Mouse (Mus musculus) G1E (cell line): ENCODE measurements around the gene Hes7.

Experiments
- CTCF ChIP-seq: IDR thresholded peaks from 2 replicates; pipeline ENCODE4 v1.5.1; 2012; ENCODE audit warnings: low read depth, low read length, inconsistent platforms, mixed read lengths
- GATA1 ChIP-seq: IDR thresholded peaks from 2 replicates; pipeline ENCODE4 v1.6.1; 2012; ENCODE audit warnings: borderline replicate concordance, low read length, inconsistent platforms, mixed read lengths
- GATA2 ChIP-seq: IDR thresholded peaks from 2 replicates; pipeline ENCODE4 v1.6.1; 2012; ENCODE audit warnings: low read depth, low read length, inconsistent platforms, borderline replicate concordance
- POLR2AphosphoS5 ChIP-seq: IDR thresholded peaks from 2 replicates; pipeline ENCODE4 v1.6.1; 2012; ENCODE audit warnings: low read depth, low read length, inconsistent platforms; ENCODE audit not compliant: insufficient replicate concordance
- TAL1 ChIP-seq: conservative IDR thresholded peaks from 2 replicates; pipeline ENCODE4 v1.6.1; 2012; ENCODE audit warnings: low read depth, low read length, inconsistent platforms, mixed read lengths

DNA sequence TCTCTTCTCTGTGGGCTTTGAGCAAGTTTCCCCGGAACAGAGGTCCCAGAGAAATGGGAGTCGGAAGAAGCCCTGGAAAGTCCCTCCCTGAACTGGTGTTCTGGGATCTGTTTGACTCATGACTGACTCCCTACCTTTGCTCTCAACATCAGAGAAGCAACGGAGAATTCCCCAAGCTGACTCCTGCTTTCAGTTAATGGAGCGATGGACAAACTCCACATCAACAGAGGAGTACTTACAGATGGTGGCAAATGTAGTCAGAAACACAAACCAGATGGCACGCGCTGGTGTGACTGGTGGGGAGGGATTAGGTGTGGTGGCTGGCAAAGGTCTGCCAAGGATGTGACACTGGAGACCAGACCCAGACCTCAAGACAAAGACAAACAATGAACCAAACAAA, 30.8 kb downstream of the Hes7 start:
- TF ChIP-seq POLR2AphosphoS5 (no peak), CTCF (no peak), GATA1 (no peak), GATA2 (no peak), TAL1 (no peak)
